Mouse (Mus musculus) stomach, postnatal 0 days (tissue): ENCODE measurements around the gene Ttll8. TPM values are rescaled to one million over a fixed set of nuclear protein-coding genes. Genes with fewer than 3 reads are reported as not detected.

Experiments used
- ATAC-seq: fragments of 200-750 bp; cut with Nextera tagmentation; 2 replicates; pipeline ENCODE4 v1.8.0; 2017; ENCODE audit not compliant: low FRiP score, low TSS enrichment
- DNase-seq: peaks from one replicate; pipeline ENCODE4 v3.0.0-alpha.2; 2016; ENCODE audit warnings: low spot score
- H3K27ac ChIP-seq: fragments of 300-500 bp; sonication (generic); replicated peaks from 2 replicates; pipeline ENCODE4 v1.5.1; 2014; ENCODE audit warnings: mild to moderate bottlenecking, control low read depth
- H3K27me3 ChIP-seq: fragments of 300-500 bp; sonication (generic); 2 replicates; pipeline ENCODE4 v1.6.1; 2014; ENCODE audit warnings: low read length; ENCODE audit not compliant: control insufficient read depth, insufficient read depth
- H3K36me3 ChIP-seq: fragments of 300-500 bp; sonication (generic); 2 replicates; pipeline ENCODE4 v1.6.1; 2014; ENCODE audit warnings: low read length, mixed read lengths; ENCODE audit not compliant: control insufficient read depth, insufficient read depth
- H3K4me1 ChIP-seq: fragments of 300-500 bp; sonication (generic); replicated peaks from 2 replicates; pipeline ENCODE4 v1.6.1; 2014; ENCODE audit warnings: antibody characterized with exemption; ENCODE audit not compliant: control insufficient read depth, insufficient read depth
- H3K4me2 ChIP-seq: fragments of 300-500 bp; sonication (generic); replicated peaks from 2 replicates; pipeline ENCODE4 v1.6.1; 2014; ENCODE audit warnings: low read depth, mild to moderate bottlenecking, control low read depth, moderate library complexity
- H3K4me3 ChIP-seq: fragments of 300-500 bp; sonication (generic); 2 replicates; pipeline ENCODE4 v1.5.1; 2014; ENCODE audit warnings: low read depth, low read length, control low read depth
- H3K9ac ChIP-seq: fragments of 300-500 bp; sonication (generic); 2 replicates; pipeline ENCODE4 v1.6.1; 2014; ENCODE audit warnings: mild to moderate bottlenecking, low read length, control low read depth, mixed read lengths
- H3K9me3 ChIP-seq: fragments of 300-500 bp; sonication (generic); 2 replicates; pipeline ENCODE4 v1.6.1; 2016; ENCODE audit warnings: low read length; ENCODE audit not compliant: control insufficient read depth
- CTCF ChIP-seq: IDR thresholded peaks from 2 replicates; pipeline ENCODE4 v1.5.1; 2016; ENCODE audit warnings: antibody characterized with exemption, low read depth, mild to moderate bottlenecking, moderate library complexity
- EP300 ChIP-seq: optimal IDR thresholded peaks from 2 replicates; pipeline ENCODE3; 2016; ENCODE audit warnings: antibody characterized with exemption
- WGBS: fragments of 180-500 bp; shearing (Covaris S2); extraction: QIAGEN DNeasy Blood & Tissue Kit; methylation state at CpG from one replicate; pipeline ENCODE4 v1.1.7; 2014; 5-methylcytosine and 5-hydroxymethylcytosine counted together
- polyA plus RNA-seq: library from polyadenylated mRNA; unstranded; fragments of >200 nt; fragmentation: Nextera tagmentation; extraction: Ambion mirVana; gene quantifications from 2 replicates; pipeline ENCODE4 v1.2.1, GENCODE M21; 2015

Gene Ttll8
- polyA plus RNA-seq, 1 experiment from 2014 or later = not detected

GRCm38 (mm10) chr15:88849621-88850020 lies 104.6 kb downstream of the Ttll8 start:
- Histone ChIP-seq H3K9me3 (no peaks in the 10 kb centered on the region), H3K4me3 (no peak overlapping the region), H3K27ac (peak overlapping the region; percentile 95), H3K27me3 (no peaks in the 10 kb centered on the region), H3K4me2 (no peak overlapping the region), H3K9ac (no peak overlapping the region), H3K4me1 (peaks cover 8% of the 10 kb centered on the region), H3K36me3 (no peaks in the 10 kb centered on the region)
- 86% methylated on average over 2 of the region's 2 CpGs for WGBS
- no peak for DNase-seq
- TF ChIP-seq CTCF (no peak), EP300 (no peak)
- no peak for ATAC-seq

DNA sequence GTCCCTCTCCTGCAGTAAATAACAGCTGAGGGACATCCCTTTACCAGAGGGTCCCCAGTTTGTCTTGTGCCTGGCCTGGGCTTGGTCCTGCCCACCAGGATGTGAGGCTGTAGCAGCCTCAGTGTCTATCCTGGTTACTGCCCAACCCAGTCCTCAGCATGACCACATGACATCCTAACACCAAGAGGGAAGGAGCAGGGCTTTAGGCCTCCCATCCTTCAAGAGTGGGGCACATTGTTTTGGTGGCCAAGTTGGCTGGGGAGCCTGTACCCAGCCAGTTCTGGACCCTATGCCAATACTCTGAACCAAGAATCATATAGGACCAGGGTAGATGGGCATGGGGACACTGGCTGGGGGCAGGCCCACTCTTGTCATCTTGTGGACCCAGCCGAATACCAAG lies 105.6 kb downstream of the Ttll8 start:
- DNase-seq (no peak), ATAC-seq (no peak)
- Histone ChIP-seq H3K9me3 (no peaks in the 10 kb centered on the region), H3K27me3 (no peaks in the 10 kb centered on the region), H3K27ac (no peak overlapping the region), H3K9ac (no peak overlapping the region), H3K4me3 (no peak overlapping the region), H3K4me1 (peaks cover 5% of the 10 kb centered on the region; the same call in 1 of the 2 replicates), H3K4me2 (no peak overlapping the region), H3K36me3 (no peaks in the 10 kb centered on the region)
- 100% methylated on average over 1 of the region's 1 CpGs for WGBS
- TF ChIP-seq EP300 (no peak), CTCF (no peak)

DNA sequence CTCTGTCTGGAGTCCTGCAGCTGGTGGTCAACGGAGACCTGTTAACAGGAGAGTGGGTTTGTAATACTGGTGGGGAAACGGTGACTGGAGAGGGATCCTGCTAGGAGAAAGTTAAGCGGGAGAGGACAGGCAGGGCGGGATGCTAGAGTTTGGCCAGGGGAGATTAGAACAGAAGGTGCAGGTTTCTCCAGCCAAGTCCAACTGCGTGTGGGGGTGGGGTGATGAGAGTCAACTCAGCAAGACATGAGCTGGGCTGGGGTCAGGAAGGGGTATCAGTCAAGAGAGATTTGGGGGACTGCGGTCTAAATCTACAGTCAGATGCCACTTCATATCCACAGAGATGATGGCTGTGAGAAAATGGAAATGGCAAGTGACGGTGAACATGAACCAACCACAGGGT lies 109.3 kb downstream of the Ttll8 start:
- H3K27me3 ChIP-seq = no peaks in the 10 kb centered on the region
- H3K9me3 ChIP-seq = no peaks in the 10 kb centered on the region
- H3K36me3 ChIP-seq = no peaks in the 10 kb centered on the region
- no peak overlapping the region for H3K4me2 ChIP-seq
- no peak overlapping the region for H3K9ac ChIP-seq
- 0 out of 2 replicates have a peak, but pooled peaks cover 2% of the 10 kb centered on the region for H3K4me1 ChIP-seq
- DNase-seq (no peak), ATAC-seq (no peak)
- TF ChIP-seq CTCF (no peak), EP300 (no peak)
- H3K4me3 ChIP-seq = no peak overlapping the region
- no peak overlapping the region for H3K27ac ChIP-seq
- 82% methylated on average over 7 of the region's 7 CpGs for WGBS

DNA sequence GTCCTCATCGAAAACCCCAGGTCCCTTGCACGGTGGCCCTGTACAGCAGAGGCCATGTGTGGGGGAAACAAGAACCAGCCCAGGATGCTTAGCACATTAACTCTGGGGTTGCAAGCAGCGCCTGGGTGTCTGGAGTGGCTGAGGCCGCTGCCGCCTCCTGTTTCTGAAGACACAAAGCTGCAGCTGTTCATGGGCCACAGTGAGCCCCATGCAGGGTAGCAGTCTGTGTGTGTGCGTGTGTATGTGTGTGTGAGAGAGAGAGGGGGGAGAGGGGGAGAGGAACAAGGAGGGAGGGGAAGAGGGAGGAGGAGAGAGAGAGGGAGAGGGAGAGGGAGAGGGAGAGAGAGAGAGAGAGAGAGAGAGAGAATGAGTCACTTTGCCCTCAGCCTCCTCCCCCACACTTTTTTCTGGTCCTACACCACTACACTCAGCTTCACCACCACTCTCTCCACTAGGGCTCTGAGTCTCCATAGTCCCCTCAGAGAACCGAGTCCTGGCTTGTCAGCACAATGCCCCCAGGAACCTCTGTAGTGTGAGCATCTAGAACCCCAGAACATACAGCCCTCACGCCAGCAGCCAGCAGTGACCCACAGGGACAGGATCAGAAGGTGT lies 110.6 kb downstream of the Ttll8 start:
- peak; percentile 52 for DNase-seq
- Histone ChIP-seq H3K4me1 (0 out of 2 replicates have a peak, but pooled peaks cover 4% of the 10 kb centered on the region), H3K27ac (0 out of 2 replicates have a peak overlapping the region, but pooled peaks have one; percentile 30), H3K4me3 (no peak overlapping the region), H3K9me3 (no peaks in the 10 kb centered on the region), H3K27me3 (no peaks in the 10 kb centered on the region), H3K36me3 (no peaks in the 10 kb centered on the region), H3K9ac (no peak overlapping the region), H3K4me2 (no peak overlapping the region)
- ATAC-seq = peak; percentile 38
- WGBS = 32% methylated on average over 8 of the region's 8 CpGs
- no peak for TF ChIP-seq CTCF
- TF ChIP-seq EP300 = no peak

- WGBS = 77% methylated on average over 3 of the region's 3 CpGs
- DNase-seq (no peak), ATAC-seq (no peak)
- Histone ChIP-seq H3K4me2 (no peak overlapping the region), H3K4me3 (no peak overlapping the region), H3K27me3 (no peaks in the 10 kb centered on the region), H3K27ac (no peak overlapping the region), H3K9me3 (no peaks in the 10 kb centered on the region), H3K36me3 (no peaks in the 10 kb centered on the region), H3K4me1 (0 out of 2 replicates have a peak, but pooled peaks cover 3% of the 10 kb centered on the region), H3K9ac (no peak overlapping the region)
- TF ChIP-seq EP300 (no peak), CTCF (no peak)
Observed at GRCm38 (mm10) chr15:88842300-88842673, 111.9 kb downstream of the Ttll8 start.

- Histone ChIP-seq H3K9me3 (no peaks in the 10 kb centered on the region), H3K4me2 (no peak overlapping the region), H3K9ac (no peak overlapping the region), H3K27me3 (no peaks in the 10 kb centered on the region), H3K27ac (no peak overlapping the region), H3K4me3 (no peak overlapping the region), H3K36me3 (no peaks in the 10 kb centered on the region), H3K4me1 (0 out of 2 replicates have a peak, but pooled peaks cover 3% of the 10 kb centered on the region)
- TF ChIP-seq EP300 = no peak
- TF ChIP-seq CTCF = peak; percentile 17; the same call in 1 of the 2 replicates
- no peak for DNase-seq
- no peak for ATAC-seq
- 82% methylated on average over 3 of the region's 3 CpGs for WGBS
Observed at GRCm38 (mm10) chr15:88841580-88842299, 112.5 kb downstream of the Ttll8 start.
